Mouse (Mus musculus): ENCODE measurements around the gene Ptprr. TPM values are rescaled to one million over a fixed set of nuclear protein-coding genes. Genes with fewer than 3 reads are reported as not detected.

Gene Ptprr
- polyA plus RNA-seq, 1 experiment from 2014 or later, result 0.21 TPM

- Histone ChIP-seq H3K27me3 (ENCODE audit: insufficient read depth, low read length) (no peaks in the 10 kb centered on the region), H3K36me3 (ENCODE audit: insufficient read depth) (no peaks in the 10 kb centered on the region), H3K4me2 (no peak overlapping the region), H3K27ac (ENCODE audit: low read depth) (no peak overlapping the region), H3K4me3 (ENCODE audit: low read depth, low read length) (no peak overlapping the region), H3K9ac (no peak overlapping the region), H3K4me1 (ENCODE audit: insufficient read depth) (no peaks in the 10 kb centered on the region), H3K9me3 (ENCODE audit: low read depth, low read length) (no peaks in the 10 kb centered on the region)
- no peak for TF ChIP-seq CTCF (IDR thresholded peaks at IDR 0.05; ENCODE audit: low read depth)
- DNase-seq, result no peak
- 68% methylated on average over 4 of the region's 4 CpGs for WGBS
- no peak for ATAC-seq (ENCODE audit: insufficient read depth)
Observed at GRCm38 (mm10) chr10:116131223-116131622, 113.2 kb downstream of the Ptprr start.

GRCm38 (mm10) chr10:116132233-116132632 lies 114.2 kb downstream of the Ptprr start:
- no peaks in the 10 kb centered on the region for H3K9me3 ChIP-seq (ENCODE audit: low read depth, low read length)
- 71% methylated on average over 4 of the region's 4 CpGs for WGBS
- no peak for ATAC-seq (ENCODE audit: insufficient read depth)
- DNase-seq, result no peak
- H3K4me3 ChIP-seq (ENCODE audit: low read depth, low read length), result no peak overlapping the region
- H3K36me3 ChIP-seq (ENCODE audit: insufficient read depth), result no peaks in the 10 kb centered on the region
- TF ChIP-seq CTCF (IDR thresholded peaks at IDR 0.05; ENCODE audit: low read depth), result no peak
- H3K27ac ChIP-seq (ENCODE audit: low read depth), result no peak overlapping the region
- no peak overlapping the region for H3K9ac ChIP-seq
- H3K27me3 ChIP-seq (ENCODE audit: insufficient read depth, low read length), result no peaks in the 10 kb centered on the region
- H3K4me2 ChIP-seq, result no peak overlapping the region
- H3K4me1 ChIP-seq (ENCODE audit: insufficient read depth), result no peaks in the 10 kb centered on the region

GRCm38 (mm10) chr10:116135187-116135586 lies 117.2 kb downstream of the Ptprr start:
- H3K27ac ChIP-seq (ENCODE audit: low read depth), result no peak overlapping the region
- no peak for DNase-seq
- no peaks in the 10 kb centered on the region for H3K4me1 ChIP-seq (ENCODE audit: insufficient read depth)
- H3K36me3 ChIP-seq (ENCODE audit: insufficient read depth), result no peaks in the 10 kb centered on the region
- ATAC-seq (ENCODE audit: insufficient read depth), result no peak
- 70% methylated on average over 2 of the region's 2 CpGs for WGBS
- no peaks in the 10 kb centered on the region for H3K27me3 ChIP-seq (ENCODE audit: insufficient read depth, low read length)
- no peaks in the 10 kb centered on the region for H3K9me3 ChIP-seq (ENCODE audit: low read depth, low read length)
- no peak overlapping the region for H3K9ac ChIP-seq
- H3K4me2 ChIP-seq, result no peak overlapping the region
- no peak overlapping the region for H3K4me3 ChIP-seq (ENCODE audit: low read depth, low read length)
- TF ChIP-seq CTCF (IDR thresholded peaks at IDR 0.05; ENCODE audit: low read depth), result no peak

GRCm38 (mm10) chr10:116140226-116140625 lies 122.2 kb downstream of the Ptprr start:
- 83% methylated on average over 8 of the region's 8 CpGs for WGBS
- Histone ChIP-seq H3K4me1 (ENCODE audit: insufficient read depth) (no peaks in the 10 kb centered on the region), H3K36me3 (ENCODE audit: insufficient read depth) (no peaks in the 10 kb centered on the region), H3K27ac (ENCODE audit: low read depth) (no peak overlapping the region), H3K9ac (no peak overlapping the region), H3K4me2 (no peak overlapping the region), H3K9me3 (ENCODE audit: low read depth, low read length) (no peaks in the 10 kb centered on the region), H3K27me3 (ENCODE audit: insufficient read depth, low read length) (no peaks in the 10 kb centered on the region), H3K4me3 (ENCODE audit: low read depth, low read length) (no peak overlapping the region)
- DNase-seq, result no peak
- TF ChIP-seq CTCF (IDR thresholded peaks at IDR 0.05; ENCODE audit: low read depth), result no peak
- ATAC-seq (ENCODE audit: insufficient read depth), result no peak

GRCm38 (mm10) chr10:116143684-116144083 lies 125.7 kb downstream of the Ptprr start:
- WGBS, result 87% methylated on average over 10 of the region's 10 CpGs

GRCm38 (mm10) chr10:116146091-116146490 lies 128.1 kb downstream of the Ptprr start:
- H3K4me1 ChIP-seq (ENCODE audit: insufficient read depth), result no peaks in the 10 kb centered on the region
- DNase-seq, result no peak
- H3K27me3 ChIP-seq (ENCODE audit: insufficient read depth, low read length), result no peaks in the 10 kb centered on the region
- no peak overlapping the region for H3K9ac ChIP-seq
- no peak for TF ChIP-seq CTCF (IDR thresholded peaks at IDR 0.05; ENCODE audit: low read depth)
- H3K9me3 ChIP-seq (ENCODE audit: low read depth, low read length), result no peaks in the 10 kb centered on the region
- H3K4me3 ChIP-seq (ENCODE audit: low read depth, low read length), result no peak overlapping the region
- H3K36me3 ChIP-seq (ENCODE audit: insufficient read depth), result no peaks in the 10 kb centered on the region
- no peak overlapping the region for H3K4me2 ChIP-seq
- no peak overlapping the region for H3K27ac ChIP-seq (ENCODE audit: low read depth)
- WGBS, result 66% methylated on average over 9 of the region's 9 CpGs
- ATAC-seq (ENCODE audit: insufficient read depth), result no peak

More at GRCm38 (mm10) chr10:116143684-116144083, 125.7 kb downstream of the Ptprr start:
- ATAC-seq (ENCODE audit: insufficient read depth) (no peak), DNase-seq (no peak)
- H3K4me2 ChIP-seq, result no peak overlapping the region
- H3K4me3 ChIP-seq (ENCODE audit: low read depth, low read length), result no peak overlapping the region
- no peak overlapping the region for H3K9ac ChIP-seq
- H3K36me3 ChIP-seq (ENCODE audit: insufficient read depth), result no peaks in the 10 kb centered on the region
- no peaks in the 10 kb centered on the region for H3K4me1 ChIP-seq (ENCODE audit: insufficient read depth)
- no peak overlapping the region for H3K27ac ChIP-seq (ENCODE audit: low read depth)
- TF ChIP-seq CTCF (IDR thresholded peaks at IDR 0.05; ENCODE audit: low read depth), result no peak
- H3K27me3 ChIP-seq (ENCODE audit: insufficient read depth, low read length), result no peaks in the 10 kb centered on the region
- no peaks in the 10 kb centered on the region for H3K9me3 ChIP-seq (ENCODE audit: low read depth, low read length)

GRCm38 (mm10) chr10:116154707-116155106 lies 136.7 kb downstream of the Ptprr start:
- Histone ChIP-seq H3K4me1 (ENCODE audit: insufficient read depth) (no peaks in the 10 kb centered on the region), H3K27ac (ENCODE audit: low read depth) (no peak overlapping the region), H3K4me3 (ENCODE audit: low read depth, low read length) (no peak overlapping the region), H3K27me3 (ENCODE audit: insufficient read depth, low read length) (no peaks in the 10 kb centered on the region), H3K9ac (no peak overlapping the region), H3K4me2 (no peak overlapping the region), H3K9me3 (ENCODE audit: low read depth, low read length) (no peaks in the 10 kb centered on the region), H3K36me3 (ENCODE audit: insufficient read depth) (no peaks in the 10 kb centered on the region)
- 82% methylated on average over 5 of the region's 5 CpGs for WGBS
- ATAC-seq (ENCODE audit: insufficient read depth) (no peak), DNase-seq (no peak)
- TF ChIP-seq CTCF (IDR thresholded peaks at IDR 0.05; ENCODE audit: low read depth), result no peak

GRCm38 (mm10) chr10:116156699-116157098 lies 138.7 kb downstream of the Ptprr start:
- H3K27ac ChIP-seq (ENCODE audit: low read depth), result no peak overlapping the region
- DNase-seq, result no peak
- H3K4me2 ChIP-seq, result no peak overlapping the region
- H3K9ac ChIP-seq, result no peak overlapping the region
- no peaks in the 10 kb centered on the region for H3K9me3 ChIP-seq (ENCODE audit: low read depth, low read length)
- no peak for ATAC-seq (ENCODE audit: insufficient read depth)
- H3K27me3 ChIP-seq (ENCODE audit: insufficient read depth, low read length), result no peaks in the 10 kb centered on the region
- no peaks in the 10 kb centered on the region for H3K36me3 ChIP-seq (ENCODE audit: insufficient read depth)
- WGBS, result 77% methylated on average over 1 of the region's 1 CpGs
- H3K4me3 ChIP-seq (ENCODE audit: low read depth, low read length), result no peak overlapping the region
- no peaks in the 10 kb centered on the region for H3K4me1 ChIP-seq (ENCODE audit: insufficient read depth)
- TF ChIP-seq CTCF (IDR thresholded peaks at IDR 0.05; ENCODE audit: low read depth), result no peak

All from lung, embryonic 14.5 days (tissue).